Mouse (Mus musculus) frontal cortex, adult 2 months (tissue): ENCODE measurements at regions not wholly inside any gene's neighbourhood (a gene's known extent, or its start where the extent isn't known, plus 50 kb on each side); places are given as distances from the start of the nearest gene placed in this dataset.

Source experiments
- DNase-seq, 2 experiments: peaks; one replicate each; pipeline ENCODE4 v3.0.0; 2022; ENCODE audit warnings: low spot score in 1 of 2; ENCODE audit errors: extremely low spot score in 1 of 2

- DNase-seq, result peak in 1 of 2 experiments; percentile 4
Observed at GRCm38 (mm10) chr12:68882503-68882902, 276.5 kb downstream of the Rps29 start.

GRCm38 (mm10) chr12:68879425-68879824 lies 279.6 kb downstream of the Rps29 start:
- DNase-seq, result no peak

GRCm38 (mm10) chr12:68871259-68871658 lies 287.7 kb downstream of the Rps29 start:
- no peak for DNase-seq

GRCm38 (mm10) chr12:68862991-68863356 lies 296.0 kb downstream of the Rps29 start:
- DNase-seq, result no peak

- peak; percentile 24 to 87 for DNase-seq
Observed at GRCm38 (mm10) chr12:68862313-68862990, 296.5 kb downstream of the Rps29 start.

GRCm38 (mm10) chr12:68860332-68860731 lies 298.7 kb downstream of the Rps29 start:
- DNase-seq, result no peak

GRCm38 (mm10) chr12:68849616-68850140 lies 309.3 kb downstream of the Rps29 start:
- DNase-seq, result peak in 1 of 2 experiments; percentile 39

GRCm38 (mm10) chr12:68840815-68841214 lies 318.2 kb downstream of the Rps29 start:
- no peak for DNase-seq

GRCm38 (mm10) chr12:68840156-68840555 lies 318.8 kb downstream of the Rps29 start:
- no peak for DNase-seq

- no peak for DNase-seq
Observed at GRCm38 (mm10) chr12:68836023-68836422, 323.0 kb downstream of the Rps29 start.

GRCm38 (mm10) chr12:68833914-68834313 lies 325.1 kb downstream of the Rps29 start:
- DNase-seq, result peak in 1 of 2 experiments; percentile 14

GRCm38 (mm10) chr12:68829404-68829803 lies 329.6 kb downstream of the Rps29 start:
- no peak for DNase-seq

- no peak for DNase-seq
Observed at GRCm38 (mm10) chr12:68827549-68828249, 331.3 kb downstream of the Rps29 start.

- DNase-seq, result no peak
Observed at GRCm38 (mm10) chr12:68794396-68794795, 364.6 kb downstream of the Rps29 start.

GRCm38 (mm10) chr12:68783636-68784035 lies 375.4 kb downstream of the Rps29 start:
- no peak for DNase-seq

- DNase-seq, result no peak
Observed at GRCm38 (mm10) chr12:68775503-68775902, 383.5 kb downstream of the Rps29 start.

GRCm38 (mm10) chr12:68774800-68775199 lies 384.2 kb downstream of the Rps29 start:
- peak in 1 of 2 experiments; percentile 10 for DNase-seq

- DNase-seq, result peak in 1 of 2 experiments; percentile 10
Observed at GRCm38 (mm10) chr12:68758263-68759020, 400.5 kb downstream of the Rps29 start.

GRCm38 (mm10) chr12:68728882-68729281 lies 430.1 kb downstream of the Rps29 start:
- no peak for DNase-seq

GRCm38 (mm10) chr12:68718946-68719345 lies 440.0 kb downstream of the Rps29 start:
- peak in 1 of 2 experiments; percentile 11 for DNase-seq
